Mouse (Mus musculus) R1 (cell line): Measurements from ENCODE around the gene Spag16.

Source experiments
- DNase-seq: peaks from one replicate; pipeline ENCODE4 v3.0.0-alpha.2; 2018; ENCODE audit warnings: low read depth, low spot score

Gene Spag16

DNA sequence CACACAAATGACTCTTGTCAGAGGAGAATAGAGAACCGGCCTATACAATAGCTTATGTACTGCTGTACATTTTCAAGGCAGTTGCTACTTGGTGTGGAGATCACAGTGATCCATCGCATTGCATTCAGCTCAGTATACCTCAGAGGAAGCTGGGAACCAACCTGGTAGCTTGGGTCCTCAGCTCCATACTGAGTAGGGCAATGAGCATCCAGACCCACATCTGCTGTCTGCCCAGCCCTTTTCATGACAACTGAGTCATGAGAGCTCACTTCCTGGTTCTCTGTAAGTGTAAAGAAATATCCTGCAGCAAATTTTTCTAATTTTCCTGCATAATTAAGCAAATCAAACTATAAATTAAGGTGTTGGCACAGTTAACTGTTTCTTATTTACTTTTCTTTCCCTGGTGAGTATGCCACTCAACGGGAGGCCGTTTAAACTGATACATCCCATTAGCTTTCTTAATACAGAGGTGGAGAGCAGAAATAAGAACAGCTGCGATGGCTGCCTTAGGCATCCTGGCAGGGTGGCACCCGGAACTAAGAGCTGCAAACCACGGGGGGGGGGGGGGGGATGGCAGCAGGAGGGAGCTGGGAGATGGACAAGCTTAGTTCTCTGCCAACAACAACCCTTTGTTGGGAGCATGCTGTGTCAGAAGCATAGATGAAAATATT is 255.6 kb downstream of the Spag16 start:
- DNase-seq: no peak

GRCm38 (mm10) chr1:70104683-70105082 is 277.9 kb downstream of the Spag16 start:
- DNase-seq: no peak

DNA sequence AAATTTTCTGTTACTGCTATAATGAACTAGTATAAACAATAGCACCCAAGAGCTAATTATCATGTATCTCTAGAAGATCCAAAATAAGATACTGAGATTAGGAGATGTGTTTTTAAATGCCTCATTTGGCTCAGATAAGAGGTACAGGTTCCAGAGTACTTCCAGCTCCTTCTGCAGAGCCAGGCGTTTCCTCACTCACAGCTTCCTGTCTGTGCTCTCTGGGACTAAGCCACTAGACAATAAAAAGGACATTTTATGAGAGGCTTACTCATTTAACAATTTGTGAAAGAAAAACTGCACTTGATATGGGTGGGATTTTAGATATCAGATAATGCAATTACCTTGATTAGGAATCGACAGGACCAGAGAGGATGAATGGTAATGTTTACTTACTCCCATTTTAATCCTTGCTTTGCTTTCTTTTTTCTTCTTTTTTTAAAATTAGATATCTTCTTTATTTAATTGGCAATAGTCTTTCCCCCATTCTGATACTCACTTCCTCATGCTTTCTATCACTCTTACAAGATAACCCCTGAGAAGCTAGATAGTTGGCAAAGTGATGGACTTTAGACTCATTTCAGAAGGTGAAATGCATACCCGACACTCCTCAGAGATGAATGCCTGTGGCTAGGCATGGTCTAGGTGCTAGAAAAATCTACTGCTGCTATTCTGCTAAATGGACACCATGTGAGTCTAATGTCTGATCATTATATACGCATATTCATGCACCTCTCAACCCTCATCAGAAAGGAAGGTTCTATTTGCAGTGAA is 289.6 kb downstream of the Spag16 start:
- DNase-seq: no peak

- DNase-seq: peak; percentile 19
Observed at GRCm38 (mm10) chr1:70128035-70128434, 301.3 kb downstream of the Spag16 start.

GRCm38 (mm10) chr1:70135547-70135946 is 308.8 kb downstream of the Spag16 start:
- no peak for DNase-seq

GRCm38 (mm10) chr1:70165343-70166158 is 338.8 kb downstream of the Spag16 start:
- DNase-seq: no peak

DNA sequence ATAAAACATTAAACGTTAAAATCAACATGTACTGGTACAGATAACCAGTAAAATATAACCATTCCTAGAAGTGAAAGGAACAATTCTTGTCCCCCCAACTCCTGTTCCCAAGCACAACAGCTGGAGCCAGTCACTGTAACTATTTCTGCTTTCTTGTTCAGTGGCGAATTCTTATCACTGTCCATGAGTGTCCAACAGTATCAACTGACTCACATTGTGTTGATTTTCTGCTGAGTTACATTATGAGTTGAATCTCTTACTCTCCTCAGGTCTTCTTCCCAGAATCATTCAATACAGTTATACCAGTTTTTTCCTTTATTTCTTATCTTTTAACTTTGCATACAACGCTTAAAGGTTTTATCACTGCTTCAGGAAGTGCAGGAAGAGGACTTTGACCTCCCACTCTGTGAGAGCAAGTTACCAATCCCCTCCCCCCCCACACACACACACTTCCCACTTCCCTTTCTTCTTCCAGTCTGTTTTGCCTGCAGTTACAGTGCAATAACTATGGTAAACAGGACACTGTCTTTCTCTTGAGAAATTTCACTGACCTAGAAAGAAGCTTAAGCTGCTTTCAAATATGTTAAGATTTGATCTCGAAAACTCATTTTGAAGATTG is 353.5 kb downstream of the Spag16 start:
- DNase-seq: no peak

GRCm38 (mm10) chr1:70264815-70265214 is 438.0 kb downstream of the Spag16 start:
- DNase-seq: no peak

- DNase-seq: no peak
Observed at GRCm38 (mm10) chr1:70265920-70266505, 439.2 kb downstream of the Spag16 start.

GRCm38 (mm10) chr1:70270139-70270538 is 443.4 kb downstream of the Spag16 start:
- DNase-seq: peak; percentile 47

- no peak for DNase-seq
Observed at GRCm38 (mm10) chr1:70272753-70273152, 446.0 kb downstream of the Spag16 start.

- DNase-seq: no peak
Observed at GRCm38 (mm10) chr1:70279296-70279695, 452.5 kb downstream of the Spag16 start.

DNA sequence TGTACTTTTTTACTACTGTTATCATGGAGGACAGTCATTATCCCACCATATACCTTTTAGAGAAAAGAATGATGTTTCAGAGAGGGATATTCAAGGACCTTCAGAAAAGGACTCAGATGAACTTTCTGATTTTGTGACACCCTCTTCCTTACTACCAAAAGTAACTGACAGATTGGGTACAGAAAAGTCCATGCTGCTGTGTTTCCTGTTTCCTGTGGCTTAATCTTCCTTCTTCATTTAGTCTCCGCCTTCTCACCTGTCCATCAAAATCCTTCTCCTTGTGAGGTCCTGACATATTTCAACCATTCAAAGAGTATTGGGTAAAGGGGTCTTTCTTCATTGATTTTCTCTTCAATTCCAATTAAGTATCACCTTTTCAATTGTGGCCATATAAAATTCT is 456.6 kb downstream of the Spag16 start:
- no peak for DNase-seq

- no peak for DNase-seq
Observed at GRCm38 (mm10) chr1:70284140-70284539, 457.4 kb downstream of the Spag16 start.

- no peak for DNase-seq
Observed at GRCm38 (mm10) chr1:70316128-70316765, 489.5 kb downstream of the Spag16 start.

DNA sequence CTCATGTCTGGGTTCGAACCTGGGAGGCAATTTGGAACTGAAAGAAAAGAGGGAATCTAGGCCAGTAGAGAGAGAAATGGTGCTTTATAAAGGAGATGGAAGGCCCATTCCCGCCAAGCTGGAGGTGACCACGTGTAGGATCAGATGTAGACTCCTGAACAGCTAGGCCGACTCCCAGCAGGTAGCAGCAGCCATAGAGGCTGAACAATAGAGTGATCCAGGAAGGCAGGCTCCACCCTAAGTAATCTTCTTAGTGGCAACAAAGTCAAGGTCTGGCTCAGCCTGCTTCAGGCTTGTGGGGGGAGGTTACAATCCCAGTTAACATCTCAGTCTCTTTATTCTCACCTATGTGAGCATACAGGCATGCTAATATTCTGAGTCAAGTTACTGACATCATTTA is 494.2 kb downstream of the Spag16 start:
- DNase-seq: peak; percentile 74

DNA sequence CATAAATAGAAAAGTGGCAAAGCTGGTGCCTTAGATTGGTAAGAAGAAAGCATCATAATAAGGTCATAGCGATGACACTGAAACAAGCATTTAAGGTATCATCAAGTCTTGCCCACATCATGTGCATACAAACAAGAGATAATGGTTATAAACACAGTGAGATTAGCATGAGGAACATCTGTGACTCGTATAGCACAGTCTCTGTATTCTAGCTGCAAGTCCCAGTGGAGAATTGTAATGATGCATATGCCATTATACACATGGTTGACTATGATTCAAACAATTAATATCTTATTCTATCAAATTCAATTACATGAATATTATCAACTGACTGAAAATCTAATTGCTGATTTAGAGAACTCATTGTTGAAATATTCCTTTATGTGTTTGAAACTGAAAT is 519.4 kb downstream of the Spag16 start:
- no peak for DNase-seq

DNA sequence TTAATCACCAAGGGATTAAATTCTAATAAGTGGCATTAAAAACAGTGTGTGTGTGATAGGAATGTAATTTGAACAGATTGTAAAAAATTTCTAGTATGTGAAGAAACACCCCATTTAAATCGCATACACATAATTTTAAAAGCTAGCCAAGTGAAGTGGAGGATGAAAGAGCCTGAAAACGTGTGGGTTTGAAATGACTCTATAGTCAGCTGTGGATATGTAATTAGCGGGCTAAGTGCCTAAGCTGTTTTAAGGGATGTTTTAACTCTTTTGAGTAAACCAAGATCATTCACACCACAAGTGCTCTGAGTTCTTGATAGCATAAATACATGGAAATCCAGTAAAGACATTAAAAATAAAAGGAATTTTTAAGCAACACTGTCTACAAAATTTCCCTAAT is 524.6 kb downstream of the Spag16 start:
- DNase-seq: no peak

GRCm38 (mm10) chr1:70354014-70354413 is 527.2 kb downstream of the Spag16 start:
- DNase-seq: no peak

DNA sequence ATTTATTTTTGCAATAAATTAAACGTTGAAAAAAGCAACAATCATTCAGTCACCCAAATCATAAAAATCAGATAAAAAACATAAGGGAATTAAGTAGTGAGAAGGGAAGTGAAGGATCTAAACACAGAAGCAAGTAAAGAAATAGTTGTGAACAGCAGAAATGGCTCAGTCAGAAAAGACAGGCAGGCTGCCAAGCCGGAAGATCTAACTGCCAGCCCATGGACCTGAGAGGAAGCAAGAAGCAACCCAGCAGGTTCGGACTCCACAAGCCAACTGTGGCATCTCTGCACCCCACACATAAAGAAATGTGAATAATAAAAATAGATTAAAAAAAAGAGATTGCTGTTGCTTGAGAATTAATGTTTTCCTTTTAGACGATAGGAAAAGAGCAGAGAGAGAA is 545.0 kb downstream of the Spag16 start:
- DNase-seq: no peak

GRCm38 (mm10) chr1:70380096-70380495 is 553.3 kb downstream of the Spag16 start:
- DNase-seq: no peak
